Mouse (Mus musculus) activated CD4-positive, CD25-positive, alpha-beta regulatory T cell, adult 4 months (primary cell): ENCODE data around the gene Itga9. TPM values are rescaled to one million over a fixed set of nuclear protein-coding genes. Genes with fewer than 3 reads are reported as not detected.

Source experiments
- polyA plus RNA-seq, 2 experiments: library from polyadenylated mRNA; unstranded; fragments of 100-300 nt; shearing (Covaris generic); gene quantifications; one replicate each; pipeline ENCODE4 v1.2.1; 2017

The Itga9 gene
- polyA plus RNA-seq, 2 experiments from 2014 or later: 0.54 TPM; not detected in 1

Other genes with a start within 250 kb of the Itga9 start
- under 1 TPM in 1 of 2 experiments, not detected in 1; 0.40 TPM for gene Eomes, start 128.5 kb upstream of the Itga9 start, polyA plus RNA-seq
- gene Golga4, start 100.4 kb upstream of the Itga9 start, polyA plus RNA-seq: 10 to 100 TPM; 24.6 to 24.9 TPM